Mouse (Mus musculus) liver, adult 2 months (tissue): ENCODE results near the gene Gpha2.
A peak's percentile ranks its signal among the peaks of the same experiment; 100 is the strongest.

Experiments used
- CTCF ChIP-seq: fragments of 200-500 bp; IDR thresholded peaks from 2 replicates; pipeline ENCODE4 v1.5.1; 2011; ENCODE audit warnings: low read depth, low read length, control low read depth
- POLR2A ChIP-seq: fragments of 200-500 bp; IDR thresholded peaks from 2 replicates; pipeline ENCODE4 v1.6.1; 2011; ENCODE audit warnings: low read length, control low read depth; ENCODE audit not compliant: insufficient read depth; ENCODE audit errors: extremely low read depth

DNA sequence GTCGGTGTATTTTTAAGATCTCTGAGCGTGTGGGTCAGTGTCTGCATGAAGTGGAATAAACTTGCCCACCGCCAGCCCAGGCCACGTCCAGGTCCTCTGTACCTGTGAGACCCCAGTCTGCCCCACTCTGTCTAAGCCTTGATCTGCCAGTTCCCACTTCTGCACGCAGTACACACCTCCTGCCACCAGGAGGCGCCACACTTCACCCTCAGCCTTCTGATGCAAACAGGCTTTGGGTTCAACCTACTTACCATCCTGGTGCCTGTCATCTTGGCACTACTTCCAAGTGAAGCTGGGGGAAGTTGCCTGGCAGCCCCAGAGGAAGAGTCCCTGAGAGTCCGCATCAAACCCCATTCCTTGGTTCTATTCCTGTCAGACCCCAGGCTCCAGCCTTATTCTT is 36.0 kb downstream of the Gpha2 start:
- peak; percentile 98 for TF ChIP-seq CTCF
- no peak for TF ChIP-seq POLR2A
